Mouse (Mus musculus) bone marrow, adult 2 months (tissue): ENCODE measurements around the gene Myh10.

Source experiments
- CTCF ChIP-seq: fragments of 200-500 bp; IDR thresholded peaks from 2 replicates; pipeline ENCODE4 v1.5.1; 2011; ENCODE audit warnings: low read length, control low read depth; ENCODE audit not compliant: control insufficient read depth, insufficient read depth
- POLR2A ChIP-seq: fragments of 200-500 bp; IDR thresholded peaks from 2 replicates; pipeline ENCODE4 v1.6.1; 2011; ENCODE audit warnings: low read depth, mild to moderate bottlenecking, control low read depth, low read length, borderline replicate concordance; ENCODE audit not compliant: control insufficient read depth

DNA sequence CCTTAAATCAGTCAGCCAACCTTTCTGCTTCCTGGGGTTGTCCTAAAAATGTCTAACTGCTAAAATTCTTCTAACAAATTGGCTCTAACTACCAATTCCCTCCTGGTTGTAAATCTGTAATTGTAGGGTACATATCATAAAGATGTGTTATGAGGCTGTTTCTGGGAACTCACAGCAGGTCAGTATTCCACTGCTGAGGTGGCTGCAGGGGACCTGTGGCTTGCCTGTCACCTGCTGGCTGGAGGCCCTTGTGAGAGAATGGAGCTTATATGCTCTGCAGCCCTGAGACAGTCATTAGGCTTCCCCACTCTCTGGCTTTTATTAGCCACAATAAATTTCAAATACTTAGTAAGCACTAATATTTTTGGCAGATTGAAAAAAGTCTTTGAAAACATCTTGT, 87.5 kb downstream of the Myh10 start:
- TF ChIP-seq POLR2A (no peak), CTCF (no peak)
